Mouse (Mus musculus): ENCODE measurements around the gene Hps3. TPM values are rescaled to one million over a fixed set of nuclear protein-coding genes. Genes with fewer than 3 reads are reported as not detected.
A peak's percentile ranks its signal among the peaks of the same experiment; 100 is the strongest.

Gene Hps3
- total RNA-seq (2012; rRNA removed): 7.0 and 9.2 TPM in 2 replicates
- 10 to 100 TPM in 1 of 2 experiments, not detected in 1; 10.5 TPM for polyA plus RNA-seq (2012; ENCODE audit: insufficient read depth in 1 of 2, insufficient read length in 2 of 2, low read depth in 1 of 2, low replicate concordance in 2 of 2, missing spikeins in 1 of 2)

DNA sequence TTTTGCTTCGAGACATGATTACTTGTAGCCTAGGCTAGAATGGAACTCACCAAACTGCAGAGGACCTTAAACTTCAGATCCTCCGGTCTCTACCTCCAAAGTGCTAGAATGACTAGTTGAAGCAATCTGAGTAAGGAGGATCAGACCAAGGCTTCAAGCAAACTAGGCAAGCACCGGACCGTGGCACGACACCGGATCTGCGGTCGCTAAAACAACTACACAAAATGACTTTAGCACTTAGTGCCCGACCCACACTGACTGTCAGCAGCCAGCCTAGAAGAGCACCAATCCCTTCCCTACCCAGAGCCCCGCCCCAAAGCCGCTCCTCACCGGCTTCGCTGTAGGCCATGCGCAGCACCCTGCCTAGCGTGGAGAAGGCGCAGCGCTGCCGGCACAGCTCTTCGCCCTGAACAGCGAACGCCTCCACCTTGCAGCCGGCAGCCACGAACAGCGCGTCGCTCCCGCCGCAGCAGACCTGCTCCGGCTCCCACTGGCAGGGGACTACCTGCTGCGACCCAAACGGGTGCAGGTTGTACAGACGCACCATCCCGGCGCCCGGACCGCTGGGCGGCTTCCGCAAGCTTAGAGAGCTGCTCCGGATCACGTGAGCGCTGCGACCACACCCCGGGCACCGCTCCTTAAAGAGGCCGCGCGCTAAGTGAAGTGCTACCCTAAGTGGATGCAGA lies at the start of gene Hps3:
Hps3 (minus strand) TSS at position 597 of the 686 bp plus-strand sequence.
- Histone ChIP-seq H3K27ac (ENCODE audit: control insufficient read depth, low read depth, low read length) (peak within 1 kb of the TSS; percentile 41), H3K27me3 (ENCODE audit: control insufficient read depth in 1 of 2, insufficient read depth in 2 of 2, low read length in 2 of 2) (no peaks in the 10 kb centered on the region), H3K9me3 (replicated peaks; ENCODE audit: insufficient read depth, low read length) (no peaks in the 10 kb centered on the region), H3K79me2 (ENCODE audit: control insufficient read depth, insufficient read depth, low read length, poor library complexity) (peaks cover 11% of the 10 kb centered on the region), H3K36me3 (ENCODE audit: control insufficient read depth in 1 of 2, insufficient read depth in 2 of 2, low read length in 2 of 2) (peaks cover 0 to 29% of the 10 kb centered on the region in 2 experiments; a peak in 3 of 4 replicates), H3K4me3 (ENCODE audit: control insufficient read depth in 1 of 2, insufficient read depth in 1 of 2, low read depth in 2 of 2, low read length in 2 of 2) (peak within 1 kb of the TSS; percentile 69), H3K9ac (ENCODE audit: control insufficient read depth, low read depth, low read length, poor library complexity, severe bottlenecking) (peak within 1 kb of the TSS; percentile 79), H3K4me1 (ENCODE audit: control insufficient read depth in 1 of 2, insufficient read depth in 2 of 2, low read length in 2 of 2) (peaks cover 20 to 21% of the 10 kb centered on the region in 2 experiments)
- DNase-seq (ENCODE audit: low read depth, low spot score): peak; percentile 95
- TF ChIP-seq POLR2AphosphoS5 (IDR thresholded peaks at IDR 0.05; ENCODE audit: borderline replicate concordance, low read depth, low read length): no peak
- peak; percentile 87; the same call in 1 of the 2 replicates for TF ChIP-seq POLR2AphosphoS2 (IDR thresholded peaks at IDR 0.05; ENCODE audit: low read length)
- no peak for TF ChIP-seq ZKSCAN1 (IDR thresholded peaks at IDR 0.05; ENCODE audit: low read depth, low read length)
- peak; percentile 83 for TF ChIP-seq HCFC1 (IDR thresholded peaks at IDR 0.05; ENCODE audit: low read depth, low read length)
- no peak for TF ChIP-seq TCF12 (IDR thresholded peaks at IDR 0.05; ENCODE audit: low read depth, low read length)
- peak; percentile 45; the same call in 1 of the 2 replicates for TF ChIP-seq TBP (IDR thresholded peaks at IDR 0.05; ENCODE audit: low read depth, low read length)
- TF ChIP-seq MAFK (IDR thresholded peaks at IDR 0.05; ENCODE audit: borderline replicate concordance, low read depth, low read length): no peak
- no peak; the same call in 1 of the 2 replicates for TF ChIP-seq KAT2A (conservative IDR thresholded peaks at IDR 0.05; ENCODE audit: low read depth, low read length)
- TF ChIP-seq MAX (IDR thresholded peaks at IDR 0.05; ENCODE audit: low read length): peak; percentile 85
- peak; percentile 87 for TF ChIP-seq BHLHE40 (IDR thresholded peaks at IDR 0.05; ENCODE audit: borderline replicate concordance, low read depth, low read length)
- no peak for TF ChIP-seq ZNF384 (IDR thresholded peaks at IDR 0.05; ENCODE audit: low read depth, low read length)
- no peak for TF ChIP-seq GATA1 (IDR thresholded peaks at IDR 0.05; ENCODE audit: low read depth, low read length)
- TF ChIP-seq ZC3H11A (IDR thresholded peaks at IDR 0.05; ENCODE audit: low read depth, low read length): no peak
- peak; percentile 92 for TF ChIP-seq SIN3A (IDR thresholded peaks at IDR 0.05; ENCODE audit: low read length)
- TF ChIP-seq MYB (IDR thresholded peaks at IDR 0.05; ENCODE audit: low read depth, low read length): no peak
- TF ChIP-seq USF2 (IDR thresholded peaks at IDR 0.05; ENCODE audit: borderline replicate concordance in 1 of 2, insufficient read depth in 1 of 2, low read depth in 1 of 2, low read length in 2 of 2): peak; percentile 71 to 86
- no peak for TF ChIP-seq MEF2A (IDR thresholded peaks at IDR 0.05; ENCODE audit: extremely low read depth, insufficient replicate concordance, low read depth, low read length, poor library complexity, severe bottlenecking)
- TF ChIP-seq CHD1 (IDR thresholded peaks at IDR 0.05; ENCODE audit: low read depth, low read length): no peak
- no peak for TF ChIP-seq TAL1 (IDR thresholded peaks at IDR 0.05; ENCODE audit: low read length)
- 0 out of 2 replicates have a peak, but pooled peaks have one; percentile 36 for TF ChIP-seq UBTF (IDR thresholded peaks at IDR 0.05; ENCODE audit: borderline replicate concordance, insufficient read depth, low read depth, low read length)
- peak; percentile 95 to 97 for TF ChIP-seq POLR2A (IDR thresholded peaks at IDR 0.05; ENCODE audit: control insufficient read depth in 1 of 2, insufficient read depth in 1 of 2, low read depth in 1 of 2, low read length in 2 of 2, poor library complexity in 1 of 2)
- no peak for TF ChIP-seq CHD2 (IDR thresholded peaks at IDR 0.05; ENCODE audit: low read length)
- TF ChIP-seq RAD21 (IDR thresholded peaks at IDR 0.05; ENCODE audit: low read depth, low read length): no peak
- no peak for TF ChIP-seq EP300 (IDR thresholded peaks at IDR 0.05; ENCODE audit: low read depth in 1 of 2, low read length in 2 of 2)
- peak; percentile 92 for TF ChIP-seq MXI1 (IDR thresholded peaks at IDR 0.05; ENCODE audit: low read depth, low read length)
- TF ChIP-seq MYC (IDR thresholded peaks at IDR 0.05; ENCODE audit: low read depth, low read length): no peak
- no peak for TF ChIP-seq MAZ (IDR thresholded peaks at IDR 0.05; ENCODE audit: low read depth, low read length)
- TF ChIP-seq E2F4 (IDR thresholded peaks at IDR 0.05; ENCODE audit: borderline replicate concordance, low read depth, low read length): no peak
- TF ChIP-seq NELFE (IDR thresholded peaks at IDR 0.05; ENCODE audit: low read depth, low read length): peak; percentile 89
- no peak for TF ChIP-seq SMC3 (IDR thresholded peaks at IDR 0.05; ENCODE audit: low read depth, low read length)
- TF ChIP-seq ELF1 (IDR thresholded peaks at IDR 0.05; ENCODE audit: low read depth, low read length): peak; percentile 85
- no peak for TF ChIP-seq RCOR1 (IDR thresholded peaks at IDR 0.05; ENCODE audit: low read depth, low read length)
- no peak for TF ChIP-seq CTCF (IDR thresholded peaks at IDR 0.05 in 2 of 3, conservative IDR thresholded peaks at IDR 0.05 in 1 of 3; ENCODE audit: control insufficient read depth in 1 of 3, insufficient read depth in 1 of 3, low read depth in 2 of 3, low read length in 3 of 3, poor library complexity in 1 of 3, severe bottlenecking in 1 of 3)
- peak; percentile 65 for TF ChIP-seq NRF1 (IDR thresholded peaks at IDR 0.05; ENCODE audit: insufficient read depth, low read depth, low read length, poor library complexity, severe bottlenecking)
- peak; percentile 98 for TF ChIP-seq USF1 (IDR thresholded peaks at IDR 0.05; ENCODE audit: low read depth, low read length)
- no peak for TF ChIP-seq GABPA (IDR thresholded peaks at IDR 0.05; ENCODE audit: low read depth, low read length)

Measured in MEL (cell line).